Mouse (Mus musculus): ENCODE measurements around the gene 5430427O19Rik. TPM values are rescaled to one million over a fixed set of nuclear protein-coding genes. Genes with fewer than 3 reads are reported as not detected.
A peak's percentile ranks its signal among the peaks of the same experiment; 100 is the strongest.

Gene 5430427O19Rik
- polyA plus RNA-seq, 1 experiment from 2014 or later: not detected

- POLR2A ChIA-PET: no interaction called here
Observed at GRCm38 (mm10) chrX:85878293-85878692, 8.1 kb downstream of the 5430427O19Rik start.

GRCm38 (mm10) chrX:85879198-85879977 is 9.2 kb downstream of the 5430427O19Rik start:
- ChIA-PET POLR2A (no interaction called here), CTCF (interaction anchor here (0.8 to 1.8 kb wide), 5 partner anchors 9 to 203 kb away, joined by 3 to 9 read pairs (median 4); partner anchors contain the start of gene 5430427O19Rik)
- in situ Hi-C loops (cut with MboI; ENCODE audit: low pct_unique_long_range_greater_than_20kb): loop anchor here (5.0 to 10.0 kb wide), 2 partner anchors 165 to 202 kb away; no protein-coding TSS in a partner anchor
- peak; percentile 41 for TF ChIP-seq CTCF (IDR thresholded peaks at IDR 0.05)
- peaks cover 36% of the 10 kb centered on the region for H3K27me3 ChIP-seq
- no peak for DNase-seq (ENCODE audit: low read depth, low spot score)
- no peak for ATAC-seq

More at GRCm38 (mm10) chrX:85878293-85878692, 8.1 kb downstream of the 5430427O19Rik start:
- CTCF ChIA-PET: interaction anchor here (0.8 to 1.8 kb wide), 3 partner anchors 8 to 202 kb away, joined by 4 to 5 read pairs (median 4); partner anchors contain the start of gene 5430427O19Rik
- DNase-seq (ENCODE audit: low read depth, low spot score) (no peak), ATAC-seq (no peak)
- in situ Hi-C loops (cut with MboI; ENCODE audit: low pct_unique_long_range_greater_than_20kb): loop anchor here (5.0 to 10.0 kb wide), 2 partner anchors 163 to 201 kb away; no protein-coding TSS in a partner anchor
- no peak for TF ChIP-seq CTCF (IDR thresholded peaks at IDR 0.05)
- peaks cover 46% of the 10 kb centered on the region for H3K27me3 ChIP-seq

DNA sequence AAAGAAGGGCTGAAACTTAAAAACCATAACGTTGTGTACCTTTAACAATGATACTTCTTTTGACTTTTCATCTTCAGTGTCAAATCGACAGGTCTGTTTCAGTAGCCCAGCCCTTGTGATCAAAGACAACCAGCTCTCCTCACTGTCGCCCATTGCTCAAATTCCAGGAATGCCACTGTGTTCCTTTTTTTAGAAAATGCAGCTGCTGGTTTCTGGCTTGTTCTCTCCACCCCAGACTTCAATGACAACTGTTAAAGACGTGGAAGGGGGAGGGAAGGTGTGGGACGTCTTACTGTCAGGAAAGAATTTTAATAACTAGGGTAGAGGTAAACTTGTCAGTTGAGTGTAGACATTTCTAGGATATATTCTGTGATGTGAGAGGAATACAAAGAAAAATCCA is 16.5 kb downstream of the 5430427O19Rik start:
- no peak for TF ChIP-seq CTCF (IDR thresholded peaks at IDR 0.05)
- no peak for DNase-seq (ENCODE audit: low read depth, low spot score)
- H3K27me3 ChIP-seq: peaks cover 40% of the 10 kb centered on the region
- ATAC-seq: no peak
- in situ Hi-C loops (cut with MboI; ENCODE audit: low pct_unique_long_range_greater_than_20kb): no loop called here
- ChIA-PET CTCF (interaction anchor here (1.5 kb wide), 1 partner anchor 205 kb away, joined by 3 read pairs; no protein-coding TSS in a partner anchor), POLR2A (interaction anchor here (0.6 kb wide), 1 partner anchor 288 kb away, joined by 4 read pairs; no protein-coding TSS in a partner anchor)

- no peak for TF ChIP-seq CTCF (IDR thresholded peaks at IDR 0.05)
- no peak for ATAC-seq
- peaks cover 10% of the 10 kb centered on the region for H3K27me3 ChIP-seq
- no peak for DNase-seq (ENCODE audit: low read depth, low spot score)
- CTCF ChIA-PET: no interaction called here
- in situ Hi-C loops (cut with MboI; ENCODE audit: low pct_unique_long_range_greater_than_20kb): no loop called here
- POLR2A ChIA-PET: no interaction called here
Observed at GRCm38 (mm10) chrX:85901195-85901594, 31.0 kb downstream of the 5430427O19Rik start.

- in situ Hi-C loops (cut with MboI; ENCODE audit: low pct_unique_long_range_greater_than_20kb): loop anchor here (10.0 kb wide), 1 partner anchor 244 kb away; no protein-coding TSS in a partner anchor
- peaks cover 37% of the 10 kb centered on the region for H3K27me3 ChIP-seq
- TF ChIP-seq CTCF (IDR thresholded peaks at IDR 0.05): peak; percentile 55
- ATAC-seq (no peak), DNase-seq (ENCODE audit: low read depth, low spot score) (no peak)
- ChIA-PET POLR2A (no interaction called here), CTCF (interaction anchor here (0.8 to 2.0 kb wide), 4 partner anchors 11 to 273 kb away, joined by 3 to 5 read pairs (median 4); no protein-coding TSS in a partner anchor)
Observed at GRCm38 (mm10) chrX:85919034-85919433, 48.9 kb downstream of the 5430427O19Rik start.

DNA sequence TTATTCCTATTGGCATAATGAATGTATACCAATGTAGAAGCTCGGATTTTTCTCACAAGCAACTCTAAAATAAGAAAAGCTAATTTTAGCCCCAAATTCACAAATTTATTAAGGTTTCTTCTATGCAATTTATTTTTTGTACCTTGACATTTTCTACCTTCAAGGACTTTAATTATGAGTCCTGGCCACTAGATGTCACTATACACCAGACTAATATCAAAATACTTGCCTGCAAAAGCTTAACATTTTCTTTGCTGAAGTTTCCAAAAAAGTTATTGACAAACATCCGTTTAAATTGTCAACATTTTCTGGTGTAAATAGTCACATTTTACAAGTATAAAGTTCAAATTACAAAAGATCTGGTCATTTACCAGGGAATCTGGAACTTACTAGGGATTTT is 62.8 kb downstream of the 5430427O19Rik start:
- ChIA-PET CTCF (no interaction called here), POLR2A (no interaction called here)
- in situ Hi-C loops (cut with MboI; ENCODE audit: low pct_unique_long_range_greater_than_20kb): no loop called here
- DNase-seq (ENCODE audit: low read depth, low spot score) (no peak), ATAC-seq (no peak)
- TF ChIP-seq CTCF (IDR thresholded peaks at IDR 0.05): peak; percentile 45
- peaks cover 55% of the 10 kb centered on the region for H3K27me3 ChIP-seq

Other genes starting within 250 kb of the 5430427O19Rik start
- 11.8 TPM for gene Gk, start 93.5 kb upstream of the 5430427O19Rik start, polyA plus RNA-seq (2021)
- gene Samt3, start 173.8 kb downstream of the 5430427O19Rik start, polyA plus RNA-seq (2021): not detected

All from Patski (cell line).